Mouse (Mus musculus): ENCODE measurements around the gene Fam104a. TPM values are rescaled to one million over a fixed set of nuclear protein-coding genes. Genes with fewer than 3 reads are reported as not detected.

Fam104a gene
- polyA plus RNA-seq, 1 experiment from 2014 or later = 51.2 TPM

- no peak for ATAC-seq (ENCODE audit: insufficient number of reproducible peaks, insufficient read depth, low FRiP score, low read depth)
- 79% methylated on average over 4 of the region's 4 CpGs for WGBS
Measured at GRCm38 (mm10) chr11:113725235-113726048, 41.5 kb upstream of the Fam104a start.

DNA sequence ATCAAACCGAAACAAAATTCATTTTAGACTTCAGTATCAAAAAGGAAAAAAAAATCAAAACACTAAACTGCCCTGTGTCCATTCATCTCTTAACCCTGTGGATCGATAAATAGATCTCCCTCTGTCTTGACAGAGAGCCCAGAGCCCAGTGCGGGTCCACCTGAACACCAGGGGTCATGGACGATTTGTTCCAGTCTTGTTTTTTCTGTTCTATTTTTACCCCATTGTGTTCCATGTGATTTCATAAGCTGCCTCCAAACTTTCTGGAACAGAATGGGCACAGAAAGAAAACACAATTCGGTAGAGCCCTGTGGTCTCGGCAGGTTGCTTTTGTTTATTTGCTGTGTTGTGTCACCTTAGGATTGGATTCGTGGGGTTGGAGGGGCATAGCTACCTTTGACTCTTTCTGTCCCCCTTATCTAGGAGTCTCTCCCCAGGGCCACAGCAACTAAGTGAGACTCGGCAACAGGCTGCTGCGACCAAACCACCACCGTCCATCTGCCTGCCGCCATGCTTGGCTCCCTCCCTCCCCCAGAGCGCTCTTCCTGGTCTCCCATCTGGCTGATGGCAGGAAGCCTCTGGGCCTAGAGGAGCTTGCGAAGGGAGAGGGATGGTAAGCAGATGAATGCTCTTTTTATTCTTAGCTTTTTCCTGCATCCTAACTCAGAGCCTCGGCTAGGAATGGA lies 38.6 kb upstream of the Fam104a start:
- H3K36me3 ChIP-seq (ENCODE audit: control insufficient read depth, insufficient read depth, low read length) = peaks cover 25% of the 10 kb centered on the region
- no peak overlapping the region for H3K9ac ChIP-seq (replicated peaks; ENCODE audit: low read depth, low read length)
- H3K4me3 ChIP-seq (ENCODE audit: low read depth, low read length) = no peak overlapping the region
- no peak for ATAC-seq (ENCODE audit: insufficient number of reproducible peaks, insufficient read depth, low FRiP score, low read depth)
- 0 out of 2 replicates have a peak, but pooled peaks cover 7% of the 10 kb centered on the region for H3K4me1 ChIP-seq (ENCODE audit: control insufficient read depth, insufficient read depth, low read length)
- no peak overlapping the region for H3K27ac ChIP-seq (ENCODE audit: low read length)
- no peak overlapping the region for H3K4me2 ChIP-seq (replicated peaks; ENCODE audit: low read depth, low read length)
- no peaks in the 10 kb centered on the region for H3K9me3 ChIP-seq (ENCODE audit: control insufficient read depth, low read depth, low read length)
- 66% methylated on average over 14 of the region's 14 CpGs for WGBS
- H3K27me3 ChIP-seq (ENCODE audit: control insufficient read depth, insufficient read depth, low read length) = no peaks in the 10 kb centered on the region

More at GRCm38 (mm10) chr11:113725235-113726048, 41.5 kb upstream of the Fam104a start:
- no peak overlapping the region for H3K4me2 ChIP-seq (replicated peaks; ENCODE audit: low read depth, low read length)
- 0 out of 2 replicates have a peak, but pooled peaks cover 7% of the 10 kb centered on the region for H3K4me1 ChIP-seq (ENCODE audit: control insufficient read depth, insufficient read depth, low read length)
- H3K27ac ChIP-seq (ENCODE audit: low read length) = no peak overlapping the region
- H3K4me3 ChIP-seq (ENCODE audit: low read depth, low read length) = no peak overlapping the region
- no peaks in the 10 kb centered on the region for H3K9me3 ChIP-seq (ENCODE audit: control insufficient read depth, low read depth, low read length)
- H3K27me3 ChIP-seq (ENCODE audit: control insufficient read depth, insufficient read depth, low read length) = no peaks in the 10 kb centered on the region
- H3K9ac ChIP-seq (replicated peaks; ENCODE audit: low read depth, low read length) = no peak overlapping the region
- H3K36me3 ChIP-seq (ENCODE audit: control insufficient read depth, insufficient read depth, low read length) = peaks cover 46% of the 10 kb centered on the region

GRCm38 (mm10) chr11:113717767-113718424 lies 33.9 kb upstream of the Fam104a start:
- no peak for ATAC-seq (ENCODE audit: insufficient number of reproducible peaks, insufficient read depth, low FRiP score, low read depth)
- Histone ChIP-seq H3K9me3 (ENCODE audit: control insufficient read depth, low read depth, low read length) (no peaks in the 10 kb centered on the region), H3K36me3 (ENCODE audit: control insufficient read depth, insufficient read depth, low read length) (no peaks in the 10 kb centered on the region), H3K4me2 (replicated peaks; ENCODE audit: low read depth, low read length) (no peak overlapping the region), H3K9ac (replicated peaks; ENCODE audit: low read depth, low read length) (no peak overlapping the region), H3K4me1 (ENCODE audit: control insufficient read depth, insufficient read depth, low read length) (no peaks in the 10 kb centered on the region), H3K27me3 (ENCODE audit: control insufficient read depth, insufficient read depth, low read length) (no peaks in the 10 kb centered on the region), H3K27ac (ENCODE audit: low read length) (no peak overlapping the region), H3K4me3 (ENCODE audit: low read depth, low read length) (no peak overlapping the region)
- 49% methylated on average over 16 of the region's 16 CpGs for WGBS

GRCm38 (mm10) chr11:113716132-113716531 lies 32.2 kb upstream of the Fam104a start:
- Histone ChIP-seq H3K27ac (ENCODE audit: low read length) (no peak overlapping the region), H3K36me3 (ENCODE audit: control insufficient read depth, insufficient read depth, low read length) (no peaks in the 10 kb centered on the region), H3K4me1 (ENCODE audit: control insufficient read depth, insufficient read depth, low read length) (no peaks in the 10 kb centered on the region), H3K27me3 (ENCODE audit: control insufficient read depth, insufficient read depth, low read length) (no peaks in the 10 kb centered on the region), H3K9ac (replicated peaks; ENCODE audit: low read depth, low read length) (no peak overlapping the region), H3K4me3 (ENCODE audit: low read depth, low read length) (no peak overlapping the region), H3K4me2 (replicated peaks; ENCODE audit: low read depth, low read length) (no peak overlapping the region), H3K9me3 (ENCODE audit: control insufficient read depth, low read depth, low read length) (no peaks in the 10 kb centered on the region)
- ATAC-seq (ENCODE audit: insufficient number of reproducible peaks, insufficient read depth, low FRiP score, low read depth) = no peak
- 91% methylated on average over 2 of the region's 2 CpGs for WGBS

GRCm38 (mm10) chr11:113715078-113715674 lies 31.2 kb upstream of the Fam104a start:
- Histone ChIP-seq H3K27me3 (ENCODE audit: control insufficient read depth, insufficient read depth, low read length) (no peaks in the 10 kb centered on the region), H3K27ac (ENCODE audit: low read length) (no peak overlapping the region), H3K9me3 (ENCODE audit: control insufficient read depth, low read depth, low read length) (no peaks in the 10 kb centered on the region), H3K4me1 (ENCODE audit: control insufficient read depth, insufficient read depth, low read length) (peaks cover 6% of the 10 kb centered on the region), H3K36me3 (ENCODE audit: control insufficient read depth, insufficient read depth, low read length) (no peaks in the 10 kb centered on the region), H3K4me2 (replicated peaks; ENCODE audit: low read depth, low read length) (no peak overlapping the region), H3K9ac (replicated peaks; ENCODE audit: low read depth, low read length) (no peak overlapping the region), H3K4me3 (ENCODE audit: low read depth, low read length) (no peak overlapping the region)
- peak; percentile 37; the same call in 1 of the 2 replicates for ATAC-seq (ENCODE audit: insufficient number of reproducible peaks, insufficient read depth, low FRiP score, low read depth)
- 60% methylated on average over 7 of the region's 7 CpGs for WGBS

- WGBS = 77% methylated on average over 1 of the region's 1 CpGs
- H3K4me3 ChIP-seq (ENCODE audit: low read depth, low read length) = no peak overlapping the region
- no peak overlapping the region for H3K4me2 ChIP-seq (replicated peaks; ENCODE audit: low read depth, low read length)
- H3K4me1 ChIP-seq (ENCODE audit: control insufficient read depth, insufficient read depth, low read length) = peaks cover 21% of the 10 kb centered on the region
- no peaks in the 10 kb centered on the region for H3K27me3 ChIP-seq (ENCODE audit: control insufficient read depth, insufficient read depth, low read length)
- no peak overlapping the region for H3K9ac ChIP-seq (replicated peaks; ENCODE audit: low read depth, low read length)
- H3K9me3 ChIP-seq (ENCODE audit: control insufficient read depth, low read depth, low read length) = no peaks in the 10 kb centered on the region
- H3K27ac ChIP-seq (ENCODE audit: low read length) = no peak overlapping the region
- H3K36me3 ChIP-seq (ENCODE audit: control insufficient read depth, insufficient read depth, low read length) = no peaks in the 10 kb centered on the region
- no peak for ATAC-seq (ENCODE audit: insufficient number of reproducible peaks, insufficient read depth, low FRiP score, low read depth)
Measured at GRCm38 (mm10) chr11:113711061-113711460, 27.1 kb upstream of the Fam104a start.

- Histone ChIP-seq H3K9me3 (ENCODE audit: control insufficient read depth, low read depth, low read length) (no peaks in the 10 kb centered on the region), H3K27ac (ENCODE audit: low read length) (peak overlapping the region; percentile 30; the same call in 1 of the 2 replicates), H3K4me1 (ENCODE audit: control insufficient read depth, insufficient read depth, low read length) (peaks cover 21% of the 10 kb centered on the region), H3K36me3 (ENCODE audit: control insufficient read depth, insufficient read depth, low read length) (no peaks in the 10 kb centered on the region), H3K4me2 (replicated peaks; ENCODE audit: low read depth, low read length) (0 out of 2 replicates have a peak overlapping the region, but pooled peaks have one; percentile 7), H3K4me3 (ENCODE audit: low read depth, low read length) (no peak overlapping the region), H3K27me3 (ENCODE audit: control insufficient read depth, insufficient read depth, low read length) (no peaks in the 10 kb centered on the region), H3K9ac (replicated peaks; ENCODE audit: low read depth, low read length) (no peak overlapping the region)
- no peak for ATAC-seq (ENCODE audit: insufficient number of reproducible peaks, insufficient read depth, low FRiP score, low read depth)
- 8% methylated on average over 10 of the region's 10 CpGs for WGBS
Measured at GRCm38 (mm10) chr11:113710257-113710777, 26.4 kb upstream of the Fam104a start.
